Mouse (Mus musculus) brain, embryonic 18.5 days (tissue): ENCODE results near the gene Vmn1r1.

Experiments
- DNase-seq: peaks from one replicate; pipeline ENCODE4 v3.0.0-alpha.2; 2012; ENCODE audit warnings: low read depth, low spot score

The Vmn1r1 gene

GRCm38 (mm10) chr1:182137204-182138125 lies 26.8 kb downstream of the Vmn1r1 start:
- no peak for DNase-seq

- DNase-seq = no peak
Measured at GRCm38 (mm10) chr1:182130830-182131229, 33.5 kb downstream of the Vmn1r1 start.

- peak; percentile 79 for DNase-seq
Measured at GRCm38 (mm10) chr1:182124924-182125368, 39.3 kb downstream of the Vmn1r1 start.

- DNase-seq = peak; percentile 92
Measured at GRCm38 (mm10) chr1:182124506-182124905, 39.8 kb downstream of the Vmn1r1 start, which contains the start of gene Srp9. Srp9 (plus strand) TSS chr1:182124737.

- DNase-seq = no peak
Measured at GRCm38 (mm10) chr1:182122413-182122812, 41.9 kb downstream of the Vmn1r1 start.

- DNase-seq = no peak
Measured at GRCm38 (mm10) chr1:182115651-182116408, 48.5 kb downstream of the Vmn1r1 start.

GRCm38 (mm10) chr1:182115197-182115596 lies 49.1 kb downstream of the Vmn1r1 start:
- no peak for DNase-seq

GRCm38 (mm10) chr1:182113587-182114500 lies 50.4 kb downstream of the Vmn1r1 start:
- DNase-seq = no peak

- DNase-seq = no peak
Measured at GRCm38 (mm10) chr1:182113131-182113530, 51.2 kb downstream of the Vmn1r1 start.

- DNase-seq = no peak
Measured at GRCm38 (mm10) chr1:182112385-182112784, 51.9 kb downstream of the Vmn1r1 start.

GRCm38 (mm10) chr1:182111386-182112317 lies 52.6 kb downstream of the Vmn1r1 start:
- DNase-seq = no peak

GRCm38 (mm10) chr1:182110708-182111385 lies 53.4 kb downstream of the Vmn1r1 start:
- DNase-seq = no peak

- DNase-seq = no peak
Measured at GRCm38 (mm10) chr1:182110185-182110584, 54.1 kb downstream of the Vmn1r1 start.

GRCm38 (mm10) chr1:182108397-182109099 lies 55.7 kb downstream of the Vmn1r1 start:
- DNase-seq = no peak

- no peak for DNase-seq
Measured at GRCm38 (mm10) chr1:182107251-182107650, 57.0 kb downstream of the Vmn1r1 start.

GRCm38 (mm10) chr1:182105023-182105422 lies 59.3 kb downstream of the Vmn1r1 start:
- no peak for DNase-seq
